Mouse (Mus musculus) bone marrow, adult 2 months (tissue): ENCODE data around the gene Fam83f. TPM values are rescaled to one million over a fixed set of nuclear protein-coding genes. Genes with fewer than 3 reads are reported as not detected.
A peak's percentile ranks its signal among the peaks of the same experiment; 100 is the strongest.

Experiments used
- H3K27ac ChIP-seq: fragments of 200-500 bp; 2 replicates; pipeline ENCODE4 v1.5.1; 2012; ENCODE audit warnings: low read depth, mild to moderate bottlenecking, control low read depth, inconsistent platforms, low read length; ENCODE audit not compliant: control insufficient read depth, poor library complexity, insufficient read depth
- H3K4me1 ChIP-seq: fragments of 200-500 bp; 2 replicates; pipeline ENCODE4 v1.6.1; 2011; ENCODE audit warnings: low read length; ENCODE audit not compliant: control insufficient read depth, insufficient read depth
- H3K4me3 ChIP-seq: fragments of 200-500 bp; replicated peaks from 2 replicates; pipeline ENCODE3; 2011; ENCODE audit warnings: mild to moderate bottlenecking, low read depth, low read length, control low read depth; ENCODE audit not compliant: control insufficient read depth
- CTCF ChIP-seq: fragments of 200-500 bp; IDR thresholded peaks from 2 replicates; pipeline ENCODE4 v1.5.1; 2011; ENCODE audit warnings: low read length, control low read depth; ENCODE audit not compliant: control insufficient read depth, insufficient read depth
- POLR2A ChIP-seq: fragments of 200-500 bp; IDR thresholded peaks from 2 replicates; pipeline ENCODE4 v1.6.1; 2011; ENCODE audit warnings: low read depth, mild to moderate bottlenecking, control low read depth, low read length, borderline replicate concordance; ENCODE audit not compliant: control insufficient read depth
- WGBS: fragments of 180-500 bp; shearing (Covaris S2); methylation state at CpG from one replicate; pipeline ENCODE4 v1.1.7; 2018; 5-methylcytosine and 5-hydroxymethylcytosine counted together
- polyA plus RNA-seq: library from polyadenylated mRNA; stranded (reverse); fragments of >200 nt; gene quantifications from 2 replicates; pipeline ENCODE4 v1.2.4, GENCODE M21; 2011; ENCODE audit warnings: low replicate concordance; ENCODE audit not compliant: missing spikeins, insufficient read depth, insufficient read length

Gene Fam83f
- 0.54 TPM in 1 of 2 replicates, not detected in the other for polyA plus RNA-seq

DNA sequence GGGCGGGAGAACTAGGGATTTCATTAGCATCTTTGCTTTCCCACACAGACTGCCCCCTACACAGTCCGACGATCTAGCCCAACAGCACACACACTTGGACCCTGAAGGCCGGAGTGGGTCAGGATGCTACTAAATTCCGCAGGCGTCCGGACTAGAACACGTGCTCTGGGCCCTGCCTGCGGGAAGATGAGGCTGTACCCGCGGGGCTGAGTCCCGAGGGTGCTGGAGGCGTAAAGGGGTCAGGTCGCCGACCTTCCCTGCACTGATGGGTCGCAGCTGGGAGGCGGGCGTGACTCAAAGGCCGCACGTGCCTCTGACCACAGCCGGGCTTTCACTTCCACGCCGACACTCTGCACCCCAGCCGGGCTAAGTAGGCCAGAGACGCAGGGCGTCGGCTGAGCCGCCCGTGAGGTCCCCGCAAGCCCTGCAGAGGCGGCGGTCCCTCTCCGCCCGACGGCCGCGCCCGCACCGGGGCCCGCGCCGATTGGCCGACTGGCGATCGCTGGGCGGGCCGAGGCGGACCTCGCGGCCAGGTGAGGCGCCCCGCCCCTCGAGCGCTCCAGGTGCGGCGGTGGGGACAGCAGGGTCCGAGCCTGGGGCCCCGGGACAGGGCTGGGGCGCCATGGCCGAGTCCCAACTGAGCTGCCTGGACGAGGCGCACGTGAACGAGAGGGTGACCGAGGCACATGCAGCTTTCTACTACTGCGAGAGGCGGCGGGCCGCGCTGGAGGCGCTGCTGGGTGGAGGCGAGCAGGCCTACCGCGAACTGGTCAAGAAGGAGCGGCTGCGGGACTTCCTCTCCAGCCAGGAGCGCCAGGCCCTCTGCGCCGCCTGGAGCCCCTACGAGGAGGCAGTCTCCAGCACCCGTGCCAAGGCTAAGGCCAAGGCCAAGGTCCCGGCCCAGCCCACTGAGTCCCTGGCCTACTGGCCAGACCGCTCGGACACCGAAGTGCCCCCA is at the start of gene Fam83f:
Gene Fam83f, plus strand, starts transcription at position 553 of the 958 bp plus-strand sequence.
- TF ChIP-seq POLR2A (no peak), CTCF (no peak)
- peak within 1 kb of the TSS; percentile 21 for H3K4me3 ChIP-seq
- H3K4me1 ChIP-seq: peaks cover 5% of the 10 kb centered on the region
- WGBS: 21% methylated on average over 82 of the region's 85 CpGs
- H3K27ac ChIP-seq: peak within 1 kb of the TSS; percentile 44; the same call in 1 of the 2 replicates

DNA sequence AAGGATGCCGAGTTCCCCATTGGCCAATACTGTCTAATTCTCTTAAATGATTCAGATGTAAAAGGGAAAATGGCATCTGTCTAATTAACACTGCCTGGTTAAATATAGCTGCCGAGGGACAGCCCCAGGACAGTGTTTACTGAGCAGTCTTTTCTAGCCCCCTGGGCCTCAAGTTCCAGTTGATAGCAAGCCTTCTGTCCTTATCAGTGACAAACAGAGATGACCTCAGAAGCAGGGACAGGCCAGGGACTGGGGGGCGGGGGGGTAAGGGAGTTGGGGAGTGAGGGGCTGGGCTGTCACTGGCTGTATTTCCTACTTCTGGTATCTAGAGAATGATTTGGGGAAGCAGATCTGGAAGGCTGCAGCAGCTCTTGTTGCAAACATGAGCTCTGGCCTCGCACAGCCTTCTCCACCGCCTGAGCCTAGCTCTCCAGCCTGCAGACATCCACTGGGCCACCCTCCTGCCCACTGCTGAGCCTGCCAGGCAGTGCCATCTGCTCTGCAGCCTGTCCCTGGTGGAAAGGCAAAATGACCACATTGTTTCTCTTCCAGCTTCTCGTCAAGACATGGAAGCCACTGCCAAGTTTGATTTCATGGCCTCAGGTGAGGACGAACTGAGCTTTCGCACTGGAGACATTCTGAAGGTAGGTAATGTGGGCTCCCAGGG is 48.3 kb upstream of the Fam83f start:
- WGBS: 41% methylated on average over 8 of the region's 8 CpGs
- peaks cover 7% of the 10 kb centered on the region for H3K4me1 ChIP-seq
- H3K27ac ChIP-seq: peak overlapping the region; percentile 95
- TF ChIP-seq CTCF (no peak), POLR2A (0 out of 2 replicates have a peak, but pooled peaks have one; percentile 37)
- peak overlapping the region; percentile 79 for H3K4me3 ChIP-seq

DNA sequence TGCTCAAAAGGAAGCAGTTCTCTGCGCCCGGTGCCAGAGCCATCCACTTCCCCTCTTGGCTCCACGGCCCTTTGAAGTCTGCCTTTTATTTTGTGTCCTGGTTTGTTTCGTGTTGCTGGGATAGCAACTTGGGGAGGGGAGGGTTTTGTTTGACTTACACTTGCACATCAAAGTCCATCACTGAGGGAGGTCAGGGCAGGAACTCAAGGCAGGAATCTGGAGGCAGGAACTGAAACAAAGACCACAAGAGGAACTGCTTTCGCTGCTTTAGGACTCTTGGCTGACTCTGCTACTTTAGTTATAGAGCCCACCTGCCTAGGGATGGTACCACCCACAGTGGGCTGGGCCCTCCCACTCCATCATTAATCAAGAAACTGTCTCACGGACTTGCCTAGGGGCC is 45.2 kb upstream of the Fam83f start:
- no peak for TF ChIP-seq POLR2A
- no peak for TF ChIP-seq CTCF
- H3K27ac ChIP-seq: no peak overlapping the region
- peaks cover 5% of the 10 kb centered on the region for H3K4me1 ChIP-seq
- 30% methylated on average over 6 of the region's 6 CpGs for WGBS
- H3K4me3 ChIP-seq: no peak overlapping the region

DNA sequence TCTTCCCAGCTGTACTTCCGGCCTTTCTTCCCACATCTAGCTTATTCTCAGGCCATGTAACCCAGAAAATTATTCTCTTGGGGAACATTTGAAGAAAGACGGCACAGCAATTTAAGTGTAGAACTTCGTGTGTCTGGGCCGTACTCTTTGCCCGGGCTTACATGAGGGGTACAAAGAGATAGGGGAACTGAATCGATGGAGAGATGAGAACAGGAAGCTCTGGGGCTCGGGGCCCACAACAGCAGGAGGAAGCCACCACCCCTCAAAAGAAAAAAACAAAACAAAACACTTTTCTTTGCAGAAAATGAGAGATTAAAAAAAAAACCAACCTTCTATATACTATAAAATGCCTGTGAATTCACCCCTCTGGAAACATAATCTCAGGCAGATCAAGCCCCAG is 41.5 kb upstream of the Fam83f start:
- no peak for TF ChIP-seq CTCF
- TF ChIP-seq POLR2A: no peak
- H3K4me3 ChIP-seq: no peak overlapping the region
- no peak overlapping the region for H3K27ac ChIP-seq
- WGBS: 19% methylated on average over 7 of the region's 7 CpGs
- peaks cover 1% of the 10 kb centered on the region; the same call in 1 of the 2 replicates for H3K4me1 ChIP-seq

DNA sequence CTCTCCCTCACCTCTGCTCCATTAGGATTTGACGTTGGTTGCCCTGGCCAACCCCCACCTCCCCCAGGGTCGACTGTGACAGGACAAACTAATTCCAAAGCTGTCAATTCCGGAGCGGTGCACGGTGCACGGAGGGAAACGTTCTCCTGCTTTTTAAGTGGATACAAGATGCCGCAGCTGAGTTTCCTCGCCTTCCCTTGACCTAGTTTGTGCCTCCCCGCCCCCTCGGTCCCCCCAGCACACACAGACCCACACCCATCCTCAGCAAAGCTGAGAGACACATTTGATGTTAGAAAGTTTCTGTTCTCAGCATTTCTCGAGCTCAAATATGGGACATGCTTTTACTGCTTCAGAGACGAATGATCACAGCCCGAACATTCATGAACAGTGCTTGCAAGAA is 40.9 kb upstream of the Fam83f start:
- WGBS: 65% methylated on average over 14 of the region's 14 CpGs
- TF ChIP-seq POLR2A (no peak), CTCF (no peak)
- Histone ChIP-seq H3K4me3 (no peak overlapping the region), H3K4me1 (peaks cover 1% of the 10 kb centered on the region; the same call in 1 of the 2 replicates), H3K27ac (0 out of 2 replicates have a peak overlapping the region, but pooled peaks have one; percentile 20)

DNA sequence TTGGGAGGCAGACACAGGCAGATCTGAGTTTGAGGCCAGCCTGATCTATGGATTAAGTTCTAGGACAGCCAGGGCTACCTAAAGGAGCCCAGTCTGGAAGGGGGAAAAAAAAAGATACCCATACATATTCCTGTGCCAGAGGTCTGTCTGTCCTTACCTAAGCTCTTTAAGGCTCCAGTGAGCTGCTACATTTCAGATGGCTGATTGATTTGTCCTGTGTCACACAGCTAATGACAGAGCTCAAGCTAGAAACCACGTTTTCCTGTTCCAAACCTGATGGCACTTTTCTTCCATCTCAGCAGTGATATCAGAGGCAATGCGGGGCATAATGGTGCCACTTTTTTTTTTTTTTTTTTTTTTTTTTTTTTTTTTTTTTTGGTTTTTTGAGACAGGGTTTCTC is 40.3 kb upstream of the Fam83f start:
- TF ChIP-seq POLR2A (no peak), CTCF (no peak)
- no peak overlapping the region for H3K27ac ChIP-seq
- H3K4me1 ChIP-seq: peaks cover 1% of the 10 kb centered on the region; the same call in 1 of the 2 replicates
- no peak overlapping the region for H3K4me3 ChIP-seq
- WGBS: 48% methylated on average over 2 of the region's 2 CpGs

DNA sequence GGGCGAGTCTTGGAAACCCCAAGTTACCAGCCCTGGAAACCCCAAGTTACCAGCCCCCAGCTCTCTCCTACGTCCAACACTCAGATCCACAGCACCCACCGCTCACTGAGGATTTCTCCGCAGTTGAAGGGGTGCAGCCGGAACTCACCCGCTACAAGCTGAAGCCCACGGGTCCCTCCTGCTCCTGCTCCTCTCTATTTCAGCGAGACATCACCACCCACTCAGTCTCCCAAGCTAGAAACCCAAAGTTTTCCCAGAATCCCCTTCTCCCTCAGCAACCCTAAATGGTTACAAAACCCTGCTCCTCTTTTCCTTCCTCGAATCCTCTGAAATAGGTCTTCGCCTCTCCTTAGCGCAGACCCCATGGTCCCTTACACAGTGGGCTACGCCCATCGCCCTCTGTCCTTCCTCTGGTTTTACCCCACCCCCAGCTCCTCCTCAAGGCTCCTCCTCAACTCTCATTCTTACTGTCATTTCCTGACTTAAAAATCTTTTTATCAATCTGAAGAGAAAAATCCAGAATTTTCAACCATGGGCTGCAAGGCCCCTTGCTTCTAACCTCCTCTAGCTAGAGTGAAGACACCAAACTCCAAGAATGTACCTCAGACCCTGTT is 39.3 kb upstream of the Fam83f start:
- 84% methylated on average over 13 of the region's 13 CpGs for WGBS
- H3K4me3 ChIP-seq: no peak overlapping the region
- peaks cover 4% of the 10 kb centered on the region; the same call in 1 of the 2 replicates for H3K4me1 ChIP-seq
- H3K27ac ChIP-seq: no peak overlapping the region
- no peak for TF ChIP-seq CTCF
- TF ChIP-seq POLR2A: no peak
